In genomic region chr15:99509840-99510239, GRCm38 (mm10) we compare ENCODE assay signal across 19 mouse cellular contexts. TPM values are rescaled to one million over a fixed set of nuclear protein-coding genes. Genes with fewer than 3 reads are reported as not detected.
DNase-seq lines count a peak whose midpoint lies in the region; ATAC-seq and TF ChIP-seq lines count a peak whose summit lies in the region.
"Had no signal": no experiment of that assay in that cellular context is flagged by ENCODE, and none has a peak within 500 bp of the region (broad histone marks: within the 10 kb centered on the region; RNA-seq: fewer than 3 reads in every experiment).

No protein-coding gene starts in this region.

- no peak overlapping the region for H3K9ac ChIP-seq in lung, embryonic 15.5 days
- H3K9ac ChIP-seq in lung, postnatal 0 days (replicated peaks; ENCODE audit: low read depth) = no peak overlapping the region

- H3K4me3 ChIP-seq in lung, embryonic 15.5 days = no peak overlapping the region
- H3K4me3 ChIP-seq in lung, postnatal 0 days (ENCODE audit: low read depth, low read length) = no peak overlapping the region
- no peak overlapping the region for H3K4me3 ChIP-seq in lung, adult 2 months (replicated peaks; ENCODE audit: extremely low read depth, low read depth, low read length)

- no peak for ATAC-seq in lung, embryonic 15.5 days (ENCODE audit: borderline replicate concordance, extremely low read depth, low FRiP score, low TSS enrichment)
- peak; percentile 58 for ATAC-seq in lung, postnatal 0 days
- ATAC-seq: activated CD4-positive, CD25-positive, alpha-beta regulatory T cell, adult 4 months; CD4-positive, CD25-positive, alpha-beta regulatory T cell, adult 4 months; Patski had no signal

- peak; percentile 7 for DNase-seq in cerebellum, adult 9-11 months
- DNase-seq in cerebellum, postnatal 25 days = no peak
- DNase-seq in lung, postnatal 4 days = no peak
- peak; percentile 60 for DNase-seq in lung, postnatal 0 days (ENCODE audit: low spot score)
- DNase-seq in lung, adult 2 months = no peak
- peak; percentile 45 for DNase-seq in lung, postnatal 36 days
- no peak for DNase-seq in lung, postnatal 14 days
- DNase-seq: adrenal gland, adult 2 months; adrenal gland, adult 8-10 months; adrenal gland, postnatal 10 days; adrenal gland, postnatal 25 days; adrenal gland, postnatal 36 days; B cell, adult 2 months; cerebellum, adult 11-12 months had no signal

- H3K4me2 ChIP-seq in lung, embryonic 15.5 days = no peak overlapping the region
- H3K4me2 ChIP-seq in lung, postnatal 0 days (replicated peaks; ENCODE audit: low read depth, low read length) = no peak overlapping the region

- peak; percentile 88 for TF ChIP-seq EP300 in lung, postnatal 0 days (IDR thresholded peaks at IDR 0.05)

- no peaks in the 10 kb centered on the region for H3K9me3 ChIP-seq in lung, embryonic 15.5 days
- no peaks in the 10 kb centered on the region for H3K9me3 ChIP-seq in lung, postnatal 0 days (ENCODE audit: low read length)
- H3K9me3 ChIP-seq: G1E had no signal

- H3K27ac ChIP-seq in lung, embryonic 15.5 days = 0 out of 2 replicates have a peak overlapping the region, but pooled peaks have one; percentile 29
- H3K27ac ChIP-seq in lung, postnatal 0 days (ENCODE audit: low read length) = peak overlapping the region; percentile 57

- no peaks in the 10 kb centered on the region for H3K27me3 ChIP-seq in lung, embryonic 15.5 days
- no peaks in the 10 kb centered on the region for H3K27me3 ChIP-seq in lung, postnatal 0 days (replicated peaks; ENCODE audit: insufficient read depth, low read length)
- H3K27me3 ChIP-seq: Patski had no signal

- no peaks in the 10 kb centered on the region for H3K36me3 ChIP-seq in lung, embryonic 15.5 days
- no peaks in the 10 kb centered on the region for H3K36me3 ChIP-seq in lung, postnatal 0 days (ENCODE audit: insufficient read depth, low read length)
- H3K36me3 ChIP-seq: G1E had no signal

- TF ChIP-seq POLR2A in lung, adult 2 months (IDR thresholded peaks at IDR 0.05; ENCODE audit: borderline replicate concordance, extremely low read depth, low read depth, low read length) = no peak

- TF ChIP-seq CTCF in lung, postnatal 0 days (IDR thresholded peaks at IDR 0.05) = no peak
- TF ChIP-seq CTCF in lung, adult 2 months (IDR thresholded peaks at IDR 0.05; ENCODE audit: insufficient read depth, low read length) = no peak

- H3K4me1 ChIP-seq in lung, embryonic 15.5 days = peaks cover 31% of the 10 kb centered on the region
- peaks cover 13% of the 10 kb centered on the region; the same call in 1 of the 2 replicates for H3K4me1 ChIP-seq in lung, postnatal 0 days (ENCODE audit: insufficient read depth, low read depth, low read length)
- H3K4me1 ChIP-seq in lung, adult 2 months (ENCODE audit: control insufficient read depth, insufficient read depth, low read length) = peaks cover 10% of the 10 kb centered on the region

- WGBS in lung, embryonic 15.5 days = 43% methylated on average over 7 of the region's 7 CpGs
- WGBS in lung, postnatal 0 days = 41% methylated on average over 7 of the region's 7 CpGs
- 48% methylated on average over 7 of the region's 7 CpGs for WGBS in lung, adult 2 months

RNA-seq across cellular contexts. Expression of gene Faim2, which starts 18.1 kb away (rescaled TPM):
- 1.1 and 1.4 TPM in 2 replicates for polyA plus RNA-seq in lung, embryonic 15.5 days (2015; fragmentation: Nextera tagmentation; extraction: Ambion mirVana)
- 0.81 and 0.95 TPM in 2 replicates for polyA plus RNA-seq in lung, postnatal 0 days (2015; fragmentation: Nextera tagmentation; extraction: Ambion mirVana)
- 17.4 and 29.7 TPM in 2 replicates for polyA plus RNA-seq in lung, adult 2 months (2012; rRNA removed)
- polyA plus RNA-seq: G1E had no signal

RNA-seq across cellular contexts. Expression of gene Bcdin3d, which starts 35.3 kb away (rescaled TPM):
- 15.0 and 16.1 TPM in 2 replicates for polyA plus RNA-seq in lung, embryonic 15.5 days (2015; fragmentation: Nextera tagmentation; extraction: Ambion mirVana)
- 11.2 and 11.5 TPM in 2 replicates for polyA plus RNA-seq in lung, postnatal 0 days (2015; fragmentation: Nextera tagmentation; extraction: Ambion mirVana)
- 5.0 and 5.2 TPM in 2 replicates for polyA plus RNA-seq in lung, adult 2 months (2012; rRNA removed)

RNA-seq across cellular contexts. Expression of gene Nckap5l, which starts 52.3 kb away (rescaled TPM):
- polyA plus RNA-seq in lung, embryonic 15.5 days (2015; fragmentation: Nextera tagmentation; extraction: Ambion mirVana) = 8.7 and 11.6 TPM in 2 replicates
- polyA plus RNA-seq in lung, postnatal 0 days (2015; fragmentation: Nextera tagmentation; extraction: Ambion mirVana) = 5.2 and 6.0 TPM in 2 replicates
- 13.0 and 13.4 TPM in 2 replicates for polyA plus RNA-seq in lung, adult 2 months (2012; rRNA removed)

Comparison
In these comparisons a context has a peak if more than half of its experiments do, and no peak if none do; other contexts are left out.
1. DNase-seq: peak in cerebellum, adult 9-11 months (single experiment), lung, postnatal 0 days (single experiment) and lung, postnatal 36 days (single experiment); none in cerebellum, postnatal 25 days (0 of 2), lung, postnatal 4 days (0 of 2), lung, adult 2 months (single experiment) and lung, postnatal 14 days (single experiment).